Comparison of ENCODE assay signal across 8 mouse cellular contexts in genomic region chrX:134308275-134308634, GRCm38 (mm10). TPM values are rescaled to one million over a fixed set of nuclear protein-coding genes. Genes with fewer than 3 reads are reported as not detected.
DNase-seq lines count a peak whose midpoint lies in the region; ATAC-seq lines count a peak whose summit lies in the region.

No protein-coding gene starts in this region.

- peak overlapping the region; percentile 35; the same call in 1 of the 2 replicates for H3K27ac ChIP-seq in heart, embryonic 16.5 days (ENCODE audit: low read length)
- H3K27ac ChIP-seq in hindbrain, embryonic 10.5 days = peak overlapping the region; percentile 84
- peak overlapping the region; percentile 85 for H3K27ac ChIP-seq in midbrain, embryonic 10.5 days (replicated peaks)

- DNase-seq in heart, adult 9 months (ENCODE audit: low spot score in 2 of 2) = no peak
- peak; percentile 86 for DNase-seq in MEL-GATA-1-ER (ENCODE audit: extremely low read depth, low read depth)
- no peak for DNase-seq in hindbrain, embryonic 10.5 days (ENCODE audit: low spot score)
- DNase-seq in midbrain, embryonic 10.5 days (ENCODE audit: low spot score) = no peak
- no peak for DNase-seq in ovary, adult 18-20 months (ENCODE audit: low spot score)
- no peak for DNase-seq in cerebellum, adult 9-11 months
- no peak for DNase-seq in layer of hippocampus, adult 9-11 months

- peaks cover 3% of the 10 kb centered on the region; the same call in 1 of the 2 replicates for H3K4me1 ChIP-seq in heart, embryonic 16.5 days (ENCODE audit: control insufficient read depth, insufficient read depth, low read length)
- H3K4me1 ChIP-seq in hindbrain, embryonic 10.5 days (replicated peaks) = 0 out of 2 replicates have a peak, but pooled peaks cover 6% of the 10 kb centered on the region
- H3K4me1 ChIP-seq in midbrain, embryonic 10.5 days = peaks cover 5% of the 10 kb centered on the region

- H3K4me2 ChIP-seq in heart, embryonic 16.5 days (ENCODE audit: low read depth, low read length) = peak overlapping the region; percentile 62

- no peaks in the 10 kb centered on the region; the same call in 1 of the 2 replicates for H3K36me3 ChIP-seq in heart, embryonic 16.5 days (ENCODE audit: control insufficient read depth, insufficient read depth)
- H3K36me3 ChIP-seq in hindbrain, embryonic 10.5 days = peaks cover 26% of the 10 kb centered on the region
- H3K36me3 ChIP-seq in midbrain, embryonic 10.5 days = peaks cover 33% of the 10 kb centered on the region

- H3K9me3 ChIP-seq in heart, embryonic 16.5 days (replicated peaks; ENCODE audit: control insufficient read depth, low read length) = no peaks in the 10 kb centered on the region
- 0 out of 2 replicates have a peak, but pooled peaks cover 3% of the 10 kb centered on the region for H3K9me3 ChIP-seq in hindbrain, embryonic 10.5 days
- H3K9me3 ChIP-seq in midbrain, embryonic 10.5 days (replicated peaks) = no peaks in the 10 kb centered on the region

- peak overlapping the region; percentile 64 for H3K9ac ChIP-seq in heart, embryonic 16.5 days (ENCODE audit: low read length)

- peak; percentile 59; the same call in 1 of the 2 replicates for ATAC-seq in heart, embryonic 16.5 days (replicated peaks; ENCODE audit: extremely low read depth, insufficient read depth, low FRiP score)

- peak overlapping the region; percentile 60 for H3K4me3 ChIP-seq in heart, embryonic 16.5 days (ENCODE audit: low read length)
- peak overlapping the region; percentile 51 for H3K4me3 ChIP-seq in hindbrain, embryonic 10.5 days
- peak overlapping the region; percentile 56 for H3K4me3 ChIP-seq in midbrain, embryonic 10.5 days

- 16% methylated on average over 9 of the region's 9 CpGs for WGBS in heart, embryonic 16.5 days
- 23% methylated on average over 9 of the region's 9 CpGs for WGBS in hindbrain, embryonic 10.5 days
- WGBS in midbrain, embryonic 10.5 days = 28% methylated on average over 9 of the region's 9 CpGs

- H3K27me3 ChIP-seq in heart, embryonic 16.5 days (ENCODE audit: control insufficient read depth, insufficient read depth, low read length) = no peaks in the 10 kb centered on the region
- H3K27me3 ChIP-seq in hindbrain, embryonic 10.5 days (ENCODE audit: insufficient read depth, poor library complexity, severe bottlenecking) = peaks cover 3% of the 10 kb centered on the region; the same call in 1 of the 2 replicates
- peaks cover 11% of the 10 kb centered on the region; the same call in 1 of the 2 replicates for H3K27me3 ChIP-seq in midbrain, embryonic 10.5 days (ENCODE audit: low read depth, poor library complexity, severe bottlenecking)

RNA-seq across cellular contexts. Expression of gene Cenpi, which starts 0.4 kb away (rescaled TPM):
- 26.5 and 32.1 TPM in 2 replicates for polyA plus RNA-seq in heart, embryonic 16.5 days (2015; fragmentation: Nextera tagmentation; extraction: Ambion mirVana)
- polyA plus RNA-seq in hindbrain, embryonic 10.5 days (2016; fragmentation: Nextera tagmentation; extraction: Ambion mirVana) = 21.5 and 31.3 TPM in 2 replicates
- polyA plus RNA-seq in midbrain, embryonic 10.5 days (2016; fragmentation: Nextera tagmentation; extraction: Ambion mirVana) = 29.8 and 31.3 TPM in 2 replicates

RNA-seq across cellular contexts. Expression of gene Tmem35a, which starts 13.2 kb away (rescaled TPM):
- polyA plus RNA-seq in heart, embryonic 16.5 days (2015; fragmentation: Nextera tagmentation; extraction: Ambion mirVana) = 23.7 and 24.3 TPM in 2 replicates
- polyA plus RNA-seq in hindbrain, embryonic 10.5 days (2016; fragmentation: Nextera tagmentation; extraction: Ambion mirVana) = 13.6 and 22.1 TPM in 2 replicates
- polyA plus RNA-seq in midbrain, embryonic 10.5 days (2016; fragmentation: Nextera tagmentation; extraction: Ambion mirVana) = 10.7 and 18.4 TPM in 2 replicates

RNA-seq across cellular contexts. Expression of gene Trmt2b, which starts 31.5 kb away (rescaled TPM):
- polyA plus RNA-seq in heart, embryonic 16.5 days (2015; fragmentation: Nextera tagmentation; extraction: Ambion mirVana) = 44.1 and 46.3 TPM in 2 replicates
- polyA plus RNA-seq in hindbrain, embryonic 10.5 days (2016; fragmentation: Nextera tagmentation; extraction: Ambion mirVana) = 6.3 and 7.6 TPM in 2 replicates
- polyA plus RNA-seq in midbrain, embryonic 10.5 days (2016; fragmentation: Nextera tagmentation; extraction: Ambion mirVana) = 7.6 and 8.4 TPM in 2 replicates

Comparison
In these comparisons a context has a peak if more than half of its experiments do, and no peak if none do; other contexts are left out.
1. H3K27ac ChIP-seq: peak in every context shown above with its lines; median percentile 85 in midbrain, embryonic 10.5 days; 84 in hindbrain, embryonic 10.5 days; 35 in heart, embryonic 16.5 days.